Mouse (Mus musculus) heart, embryonic 10.5 days (tissue): ENCODE measurements around the gene Gdpd3. TPM values are rescaled to one million over a fixed set of nuclear protein-coding genes. Genes with fewer than 3 reads are reported as not detected.

Source experiments
- DNase-seq: peaks from one replicate; pipeline ENCODE4 v3.0.0-alpha.2; 2017; ENCODE audit warnings: low spot score
- H3K27ac ChIP-seq: fragments of 300-500 bp; sonication (generic); 2 replicates; pipeline ENCODE4 v1.5.1; 2016; ENCODE audit warnings: mild to moderate bottlenecking
- H3K27me3 ChIP-seq: fragments of 300-500 bp; sonication (generic); 2 replicates; pipeline ENCODE4 v1.6.1; 2016; ENCODE audit warnings: mild to moderate bottlenecking; ENCODE audit not compliant: poor library complexity, insufficient read depth, severe bottlenecking
- H3K36me3 ChIP-seq: fragments of 300-500 bp; sonication (generic); 2 replicates; pipeline ENCODE4 v1.6.1; 2016; ENCODE audit warnings: mild to moderate bottlenecking, moderate library complexity
- H3K4me1 ChIP-seq: fragments of 300-500 bp; sonication (generic); 2 replicates; pipeline ENCODE4 v1.6.1; 2016; ENCODE audit warnings: mild to moderate bottlenecking
- H3K4me3 ChIP-seq: fragments of 300-500 bp; sonication (generic); 2 replicates; pipeline ENCODE4 v1.5.1; 2016; ENCODE audit warnings: mild to moderate bottlenecking, moderate library complexity
- H3K9me3 ChIP-seq: fragments of 300-500 bp; sonication (generic); 2 replicates; pipeline ENCODE4 v1.6.1; 2016; ENCODE audit warnings: mild to moderate bottlenecking, moderate library complexity
- WGBS: fragments of 180-500 bp; shearing (Covaris S2); methylation state at CpG from one replicate; pipeline ENCODE4 v1.1.7; 2016; 5-methylcytosine and 5-hydroxymethylcytosine counted together
- polyA plus RNA-seq: library from polyadenylated mRNA; unstranded; fragments of >200 nt; fragmentation: Nextera tagmentation; extraction: Ambion mirVana; gene quantifications from 2 replicates; pipeline ENCODE4 v1.2.1, GENCODE M21; 2016

Gene Gdpd3
- polyA plus RNA-seq, 1 experiment from 2014 or later: 1.3 TPM

GRCm38 (mm10) chr7:126746066-126746465 lies 20.1 kb upstream of the Gdpd3 start:
- Histone ChIP-seq H3K27ac (no peak overlapping the region), H3K4me3 (no peak overlapping the region), H3K9me3 (no peaks in the 10 kb centered on the region), H3K36me3 (no peaks in the 10 kb centered on the region), H3K27me3 (0 out of 2 replicates have a peak, but pooled peaks cover under 1% of the 10 kb centered on the region), H3K4me1 (peaks cover 6% of the 10 kb centered on the region; the same call in 1 of the 2 replicates)
- DNase-seq: no peak
- 72% methylated on average over 12 of the region's 12 CpGs for WGBS

- Histone ChIP-seq H3K4me3 (no peak overlapping the region), H3K27ac (no peak overlapping the region), H3K36me3 (no peaks in the 10 kb centered on the region), H3K4me1 (peaks cover 6% of the 10 kb centered on the region; the same call in 1 of the 2 replicates), H3K9me3 (no peaks in the 10 kb centered on the region), H3K27me3 (no peaks in the 10 kb centered on the region)
- no peak for DNase-seq
- WGBS: 36% methylated on average over 6 of the region's 6 CpGs
Observed at GRCm38 (mm10) chr7:126746798-126747197, 19.3 kb upstream of the Gdpd3 start.

- Histone ChIP-seq H3K4me3 (no peak overlapping the region), H3K36me3 (no peaks in the 10 kb centered on the region), H3K4me1 (peaks cover 6% of the 10 kb centered on the region; the same call in 1 of the 2 replicates), H3K27me3 (no peaks in the 10 kb centered on the region), H3K9me3 (no peaks in the 10 kb centered on the region), H3K27ac (no peak overlapping the region)
- DNase-seq: no peak
- 69% methylated on average over 7 of the region's 7 CpGs for WGBS
Observed at GRCm38 (mm10) chr7:126748824-126749223, 17.3 kb upstream of the Gdpd3 start.

DNA sequence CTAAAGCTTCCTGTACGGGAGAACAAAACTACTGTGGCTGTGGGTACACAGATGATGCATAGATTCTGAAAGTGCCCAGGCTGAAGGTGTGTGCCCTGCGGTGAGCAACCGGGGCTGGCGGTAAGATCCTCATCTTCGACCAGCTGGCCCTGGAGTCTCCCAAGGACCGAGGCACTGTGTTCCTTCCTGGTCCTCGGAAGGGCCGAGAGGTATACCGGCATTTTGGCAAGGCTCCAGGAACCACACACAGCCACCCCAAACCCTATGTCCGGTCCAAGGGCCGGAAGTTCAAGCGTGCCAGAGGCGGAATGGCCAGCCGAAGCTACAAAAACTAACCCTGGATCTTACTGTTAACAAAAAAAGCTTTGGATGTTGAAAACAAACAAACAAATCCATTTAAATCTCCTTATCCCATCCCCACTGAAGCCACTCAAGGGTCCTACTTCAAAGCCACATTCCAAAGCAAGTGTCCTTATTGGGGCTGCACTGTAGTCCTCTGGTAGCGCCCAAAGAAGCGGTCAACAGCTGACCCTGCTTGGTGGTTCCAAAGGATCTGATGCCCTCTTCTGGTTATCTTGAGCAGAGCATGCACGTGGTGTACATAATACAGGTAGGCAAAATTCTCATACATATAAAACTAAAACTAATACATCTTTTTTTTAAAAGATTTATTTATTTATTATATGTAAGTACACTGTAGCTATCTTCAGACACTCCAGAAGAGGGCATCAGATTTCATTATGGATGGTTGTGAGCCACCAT lies 16.4 kb upstream of the Gdpd3 start:
- Histone ChIP-seq H3K27ac (no peak overlapping the region), H3K9me3 (no peaks in the 10 kb centered on the region), H3K4me1 (peaks cover 6% of the 10 kb centered on the region; the same call in 1 of the 2 replicates), H3K36me3 (no peaks in the 10 kb centered on the region), H3K27me3 (no peaks in the 10 kb centered on the region), H3K4me3 (no peak overlapping the region)
- no peak for DNase-seq
- 91% methylated on average over 17 of the region's 17 CpGs for WGBS

DNA sequence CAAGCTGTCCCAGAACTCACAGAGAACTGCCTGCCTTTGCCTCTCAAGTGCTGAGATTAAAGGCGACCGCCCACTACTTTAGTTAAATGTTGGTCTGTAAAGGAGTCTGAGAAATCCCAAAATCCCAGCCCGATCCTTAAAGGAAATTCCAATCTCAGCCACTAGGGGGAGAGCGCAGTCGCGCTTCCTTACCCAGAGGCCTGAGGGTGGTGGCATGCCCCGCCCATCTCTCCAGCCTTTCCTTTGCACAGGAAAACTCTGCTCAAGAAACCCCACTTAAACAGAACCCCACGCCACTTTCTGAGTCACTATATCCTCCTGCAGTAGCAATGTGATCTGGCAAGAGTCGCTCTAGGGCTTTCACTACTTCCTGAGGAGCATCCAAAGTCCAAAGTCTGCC lies 11.3 kb upstream of the Gdpd3 start:
- H3K27ac ChIP-seq: peak overlapping the region; percentile 67
- no peaks in the 10 kb centered on the region for H3K27me3 ChIP-seq
- peak overlapping the region; percentile 17 for H3K4me3 ChIP-seq

GRCm38 (mm10) chr7:126758539-126758938 lies 7.6 kb upstream of the Gdpd3 start:
- no peak for DNase-seq
- WGBS: 63% methylated on average over 7 of the region's 7 CpGs
- H3K4me1 ChIP-seq: peaks cover 48% of the 10 kb centered on the region
- H3K4me3 ChIP-seq: no peak overlapping the region
- H3K9me3 ChIP-seq: no peaks in the 10 kb centered on the region
- peak overlapping the region; percentile 97; the same call in 1 of the 2 replicates for H3K27ac ChIP-seq
- no peaks in the 10 kb centered on the region for H3K27me3 ChIP-seq
- H3K36me3 ChIP-seq: peaks cover 11% of the 10 kb centered on the region

More for the DNA sequence above, 11.3 kb upstream of the Gdpd3 start:
- DNase-seq: no peak
- Histone ChIP-seq H3K36me3 (no peaks in the 10 kb centered on the region), H3K9me3 (no peaks in the 10 kb centered on the region), H3K4me1 (peaks cover 14% of the 10 kb centered on the region)
- under 1% methylated on average over 9 of the region's 9 CpGs for WGBS

- peak; percentile 96 for DNase-seq
- Histone ChIP-seq H3K27ac (peak within 1 kb of the TSS; percentile 97), H3K4me1 (peaks cover 54% of the 10 kb centered on the region), H3K9me3 (no peaks in the 10 kb centered on the region), H3K27me3 (no peaks in the 10 kb centered on the region), H3K4me3 (peak within 1 kb of the TSS; percentile 94), H3K36me3 (peaks cover 17% of the 10 kb centered on the region)
- WGBS: under 1% methylated on average over 34 of the region's 38 CpGs
Observed at GRCm38 (mm10) chr7:126759050-126759671, 7.0 kb upstream of the Gdpd3 start, which contains the start of gene Mapk3. Gene Mapk3 (plus strand): TSS chr7:126759601.

DNA sequence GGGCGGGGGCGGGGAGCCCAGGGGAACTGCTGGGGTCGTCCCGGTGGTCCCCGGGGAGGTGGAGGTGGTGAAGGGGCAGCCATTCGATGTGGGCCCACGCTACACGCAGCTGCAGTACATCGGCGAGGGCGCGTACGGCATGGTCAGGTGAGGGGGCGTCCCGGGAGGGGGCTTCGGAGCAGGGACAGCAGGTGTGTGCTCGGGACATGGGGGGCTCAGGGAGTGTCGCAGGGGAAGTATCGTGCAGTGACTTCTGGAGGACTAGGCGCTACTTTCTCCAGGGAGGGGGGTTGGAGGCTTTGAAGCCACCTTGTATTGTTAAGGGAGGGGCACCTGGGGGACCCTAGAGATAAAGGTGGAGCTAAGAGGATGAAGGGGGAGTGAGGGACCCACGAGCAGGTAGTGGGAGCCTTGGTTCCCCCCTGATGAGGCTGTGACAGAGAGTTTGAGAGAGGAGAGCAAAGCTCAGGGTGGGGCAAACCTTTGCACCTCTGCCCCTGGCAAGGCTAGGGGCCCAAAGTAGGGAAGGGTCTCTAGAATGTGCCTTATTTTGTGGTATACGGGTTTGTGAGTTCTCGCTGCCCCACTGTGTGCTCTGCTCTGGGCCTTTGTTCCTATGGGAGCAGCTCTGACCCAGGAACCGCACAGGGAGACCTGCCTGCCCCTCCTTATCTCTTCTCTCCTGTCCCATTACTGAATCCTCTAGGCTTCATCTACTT lies 6.3 kb upstream of the Gdpd3 start:
- H3K9me3 ChIP-seq: no peaks in the 10 kb centered on the region
- no peak for DNase-seq
- H3K4me3 ChIP-seq: peak overlapping the region; percentile 94
- H3K27ac ChIP-seq: peak overlapping the region; percentile 97
- WGBS: under 1% methylated on average over 22 of the region's 24 CpGs
- H3K36me3 ChIP-seq: peaks cover 24% of the 10 kb centered on the region
- peaks cover 61% of the 10 kb centered on the region for H3K4me1 ChIP-seq
- H3K27me3 ChIP-seq: no peaks in the 10 kb centered on the region

DNA sequence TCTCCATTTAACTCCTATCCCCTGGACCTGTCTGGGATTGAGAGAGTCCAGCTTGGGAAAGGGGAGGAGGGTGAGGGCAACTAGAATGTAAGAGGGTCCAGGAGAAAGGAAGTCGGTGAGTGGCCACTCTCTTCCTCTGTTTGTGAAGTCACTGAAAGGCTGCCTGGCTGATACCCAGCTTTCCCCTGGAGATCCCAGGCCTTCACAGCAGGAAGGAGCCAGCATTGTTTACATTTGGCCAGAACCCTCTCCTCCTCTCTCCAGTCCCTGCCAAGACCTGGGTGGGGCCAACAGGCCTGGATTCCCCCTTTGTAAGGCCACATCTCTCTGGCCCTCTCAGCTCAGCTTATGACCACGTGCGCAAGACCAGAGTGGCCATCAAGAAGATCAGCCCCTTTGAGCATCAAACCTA lies 5.7 kb upstream of the Gdpd3 start:
- 25% methylated on average over 3 of the region's 3 CpGs for WGBS
- peaks cover 30% of the 10 kb centered on the region for H3K36me3 ChIP-seq
- H3K27me3 ChIP-seq: no peaks in the 10 kb centered on the region
- H3K27ac ChIP-seq: peak overlapping the region; percentile 97
- peaks cover 62% of the 10 kb centered on the region for H3K4me1 ChIP-seq
- H3K9me3 ChIP-seq: no peaks in the 10 kb centered on the region
- DNase-seq: no peak
- H3K4me3 ChIP-seq: peak overlapping the region; percentile 94

DNA sequence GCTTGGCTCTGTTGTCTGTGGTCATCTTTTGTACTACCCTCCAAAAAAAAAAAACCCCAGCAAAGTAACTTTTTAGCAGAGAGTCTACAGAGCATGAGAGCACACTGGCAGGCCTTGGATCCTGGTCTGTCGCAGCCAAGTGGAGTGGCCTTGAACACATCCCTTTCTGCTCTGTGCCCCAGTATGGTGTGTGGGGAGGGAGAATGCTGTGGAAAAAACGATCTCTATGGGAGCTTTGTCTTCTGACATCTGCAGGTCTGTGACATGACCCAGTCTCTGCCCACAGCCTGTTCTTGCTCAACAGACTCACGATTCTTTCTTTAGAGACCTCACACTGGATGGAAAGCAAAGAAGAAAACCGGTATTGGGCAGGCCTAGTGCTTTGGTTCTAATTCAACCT lies 5.2 kb upstream of the Gdpd3 start:
- H3K27me3 ChIP-seq: no peaks in the 10 kb centered on the region
- H3K36me3 ChIP-seq: peaks cover 35% of the 10 kb centered on the region
- H3K27ac ChIP-seq: peak overlapping the region; percentile 97
- peaks cover 66% of the 10 kb centered on the region for H3K4me1 ChIP-seq
- no peaks in the 10 kb centered on the region for H3K9me3 ChIP-seq
- WGBS: 64% methylated on average over 4 of the region's 4 CpGs
- no peak for DNase-seq
- H3K4me3 ChIP-seq: peak overlapping the region; percentile 94

DNA sequence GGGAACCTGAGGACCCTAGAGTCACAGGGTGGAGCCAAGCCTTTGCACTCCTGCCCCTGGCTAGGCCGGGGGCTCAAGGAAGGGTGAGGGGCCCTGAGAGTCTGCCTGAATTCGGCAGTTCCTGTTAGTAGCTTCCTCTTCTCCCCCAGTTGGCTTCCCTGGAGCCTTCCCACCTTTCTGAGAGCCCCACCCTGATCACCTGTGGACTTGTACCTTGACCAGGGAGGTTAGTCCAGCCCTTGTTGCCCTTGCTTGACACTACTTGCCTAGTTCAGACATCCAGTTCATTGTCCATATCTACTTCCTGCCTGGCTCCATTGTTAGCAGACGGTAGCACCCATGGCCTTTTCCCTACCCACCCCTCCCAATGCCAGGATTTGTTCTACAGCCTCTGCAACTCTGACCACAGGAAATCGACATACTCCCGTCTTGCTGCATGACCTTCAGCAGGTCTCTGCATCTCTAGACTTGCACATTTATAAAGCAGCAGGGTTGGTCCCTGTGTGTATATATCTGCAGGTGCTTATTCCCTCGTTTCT lies 4.5 kb upstream of the Gdpd3 start:
- Histone ChIP-seq H3K9me3 (no peaks in the 10 kb centered on the region), H3K4me1 (peaks cover 66% of the 10 kb centered on the region), H3K4me3 (no peak overlapping the region; the same call in 1 of the 2 replicates), H3K27me3 (no peaks in the 10 kb centered on the region), H3K36me3 (peaks cover 42% of the 10 kb centered on the region), H3K27ac (peak overlapping the region; percentile 97)
- WGBS: 71% methylated on average over 6 of the region's 6 CpGs
- no peak for DNase-seq

- 57% methylated on average over 17 of the region's 17 CpGs for WGBS
- Histone ChIP-seq H3K36me3 (peaks cover 51% of the 10 kb centered on the region), H3K9me3 (no peaks in the 10 kb centered on the region), H3K4me1 (peaks cover 66% of the 10 kb centered on the region), H3K4me3 (no peak overlapping the region), H3K27me3 (no peaks in the 10 kb centered on the region), H3K27ac (peak overlapping the region; percentile 49; the same call in 1 of the 2 replicates)
- DNase-seq: no peak
Observed at GRCm38 (mm10) chr7:126762471-126763008, 3.6 kb upstream of the Gdpd3 start.
